Mouse (Mus musculus): ENCODE results near the gene Cipc.

GRCm38 (mm10) chr12:86923837-86924236, 23.0 kb upstream of the Cipc start:
- no peak; the same call in 1 of the 2 replicates for TF ChIP-seq CTCF (IDR thresholded peaks at IDR 0.05)
- 0 out of 2 replicates have a peak, but pooled peaks have one; percentile 17 for TF ChIP-seq POLR2A (IDR thresholded peaks at IDR 0.05; ENCODE audit: insufficient read depth, low read depth, low read length)
- peak; percentile 100 for TF ChIP-seq EP300 (IDR thresholded peaks at IDR 0.05; ENCODE audit: insufficient read depth, low read depth, low read length)

Measured in heart, adult 2 months (tissue).